Mouse (Mus musculus) embryonic facial prominence, embryonic 13.5 days (tissue): ENCODE measurements around the gene Actl10. TPM values are rescaled to one million over a fixed set of nuclear protein-coding genes. Genes with fewer than 3 reads are reported as not detected.
A peak's percentile ranks its signal among the peaks of the same experiment; 100 is the strongest.

Experiments
- ATAC-seq: fragments of 200-750 bp; cut with Nextera tagmentation; 2 replicates; pipeline ENCODE4 v1.8.0; 2017; ENCODE audit warnings: low read depth; ENCODE audit not compliant: insufficient number of reproducible peaks, insufficient read depth, low FRiP score, low TSS enrichment
- H3K27ac ChIP-seq: fragments of 300-500 bp; sonication (generic); 2 replicates; pipeline ENCODE4 v1.5.1; 2015; ENCODE audit warnings: moderate library complexity, mild to moderate bottlenecking, inconsistent platforms
- H3K27me3 ChIP-seq: fragments of 300-500 bp; sonication (generic); 2 replicates; pipeline ENCODE4 v1.6.1; 2015; ENCODE audit warnings: mild to moderate bottlenecking, inconsistent platforms
- H3K36me3 ChIP-seq: fragments of 300-500 bp; sonication (generic); 2 replicates; pipeline ENCODE4 v1.6.1; 2015; ENCODE audit warnings: mild to moderate bottlenecking, inconsistent platforms
- H3K4me1 ChIP-seq: fragments of 300-500 bp; sonication (generic); 2 replicates; pipeline ENCODE4 v1.6.1; 2015; ENCODE audit warnings: inconsistent platforms
- H3K4me2 ChIP-seq: fragments of 300-500 bp; sonication (generic); 2 replicates; pipeline ENCODE4 v1.6.1; 2015; ENCODE audit warnings: moderate library complexity, mild to moderate bottlenecking, inconsistent platforms
- H3K4me3 ChIP-seq: fragments of 300-500 bp; sonication (generic); 2 replicates; pipeline ENCODE4 v1.5.1; 2015; ENCODE audit warnings: mild to moderate bottlenecking, inconsistent platforms
- H3K9ac ChIP-seq: fragments of 300-500 bp; sonication (generic); 2 replicates; pipeline ENCODE4 v1.6.1; 2015; ENCODE audit warnings: mild to moderate bottlenecking, inconsistent platforms
- H3K9me3 ChIP-seq: fragments of 300-500 bp; sonication (generic); 2 replicates; pipeline ENCODE4 v1.6.1; 2016; ENCODE audit warnings: inconsistent platforms
- WGBS: fragments of 180-500 bp; shearing (Covaris S2); methylation state at CpG from one replicate; pipeline ENCODE4 v1.1.7; 2015; ENCODE audit warnings: mixed read lengths; 5-methylcytosine and 5-hydroxymethylcytosine counted together
- polyA plus RNA-seq: library from polyadenylated mRNA; unstranded; fragments of >200 nt; fragmentation: Nextera tagmentation; extraction: Ambion mirVana; gene quantifications from 2 replicates; pipeline ENCODE4 v1.2.1, GENCODE M21; 2015

Gene Actl10
- polyA plus RNA-seq, 1 experiment from 2014 or later: 0.41 TPM

- 0% methylated on average over 48 of the region's 70 CpGs for WGBS
- Histone ChIP-seq H3K4me2 (peak overlapping the region; percentile 86), H3K27me3 (no peaks in the 10 kb centered on the region), H3K4me1 (peaks cover 48% of the 10 kb centered on the region), H3K9me3 (no peaks in the 10 kb centered on the region), H3K9ac (peak overlapping the region; percentile 80), H3K36me3 (peaks cover 2% of the 10 kb centered on the region), H3K27ac (peak overlapping the region; percentile 88), H3K4me3 (peak overlapping the region; percentile 77)
- peak; percentile 54 for ATAC-seq
Measured at GRCm38 (mm10) chr2:154569071-154569748, 17.6 kb downstream of the Actl10 start.

DNA sequence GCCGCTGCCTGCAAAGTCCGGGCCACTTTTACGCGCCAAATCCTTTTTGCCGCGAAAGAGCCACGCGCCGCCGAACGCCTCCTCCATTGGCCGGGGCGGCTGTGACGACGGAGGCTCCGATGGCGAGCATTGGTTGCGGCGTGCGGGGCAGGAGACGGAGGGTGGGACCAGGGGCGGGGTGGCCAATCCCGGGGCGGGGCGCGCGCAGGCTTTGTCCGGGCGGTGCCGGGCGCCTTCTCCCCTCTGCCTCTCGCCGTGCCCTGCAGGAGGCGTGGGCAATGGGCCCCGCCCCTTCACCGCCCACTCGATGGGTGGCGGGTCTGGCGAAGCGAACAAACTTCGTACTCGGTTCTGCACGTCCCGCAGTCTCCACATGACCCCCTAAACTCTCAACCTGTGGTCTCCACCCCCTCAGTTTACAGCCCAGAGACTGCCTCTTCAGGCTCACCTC lies 18.3 kb downstream of the Actl10 start, which contains the start of gene E2f1:
E2f1 (minus strand) TSS at position 57 of the 451 bp plus-strand sequence.
- H3K4me2 ChIP-seq: peak within 1 kb of the TSS; percentile 86
- H3K36me3 ChIP-seq: no peaks in the 10 kb centered on the region
- H3K9ac ChIP-seq: peak within 1 kb of the TSS; percentile 80
- peak within 1 kb of the TSS; percentile 77 for H3K4me3 ChIP-seq
- H3K9me3 ChIP-seq: no peaks in the 10 kb centered on the region
- no peaks in the 10 kb centered on the region for H3K27me3 ChIP-seq
- peak; percentile 98 for ATAC-seq
- WGBS: 0% methylated on average over 43 of the region's 44 CpGs
- H3K27ac ChIP-seq: peak within 1 kb of the TSS; percentile 88
- peaks cover 48% of the 10 kb centered on the region for H3K4me1 ChIP-seq

- Histone ChIP-seq H3K27ac (no peak overlapping the region), H3K4me2 (peak overlapping the region; percentile 86), H3K36me3 (no peaks in the 10 kb centered on the region), H3K4me1 (peaks cover 44% of the 10 kb centered on the region), H3K4me3 (peak overlapping the region; percentile 77), H3K27me3 (no peaks in the 10 kb centered on the region), H3K9me3 (no peaks in the 10 kb centered on the region), H3K9ac (no peak overlapping the region; the same call in 1 of the 2 replicates)
- ATAC-seq: no peak
- WGBS: 64% methylated on average over 4 of the region's 4 CpGs
Measured at GRCm38 (mm10) chr2:154570666-154571065, 19.1 kb downstream of the Actl10 start.

GRCm38 (mm10) chr2:154571266-154571665 lies 19.7 kb downstream of the Actl10 start:
- 85% methylated on average over 4 of the region's 4 CpGs for WGBS

DNA sequence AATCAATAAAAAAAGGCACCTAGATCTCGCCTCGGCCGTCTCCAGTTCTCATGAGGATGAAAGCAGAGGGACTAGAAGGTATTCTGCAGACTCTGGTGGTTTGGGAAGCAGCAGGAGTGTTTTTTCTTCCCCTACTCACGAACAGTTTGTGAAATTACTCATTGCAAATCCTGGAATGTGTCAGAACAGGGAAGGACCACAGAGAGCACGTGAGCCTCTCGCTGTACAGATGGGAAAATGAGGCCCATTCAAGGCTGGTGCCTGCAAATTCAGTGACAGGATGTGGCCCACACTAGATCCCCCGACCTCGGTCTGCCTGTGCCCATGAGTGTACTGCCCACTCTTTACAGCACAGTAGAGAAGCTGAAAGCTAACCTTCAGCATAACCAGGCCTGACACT lies 20.4 kb downstream of the Actl10 start:
- 70% methylated on average over 8 of the region's 8 CpGs for WGBS
- Histone ChIP-seq H3K9me3 (no peaks in the 10 kb centered on the region), H3K9ac (peak overlapping the region; percentile 36; the same call in 1 of the 2 replicates)

More at GRCm38 (mm10) chr2:154571266-154571665, 19.7 kb downstream of the Actl10 start:
- Histone ChIP-seq H3K36me3 (no peaks in the 10 kb centered on the region), H3K4me1 (peaks cover 39% of the 10 kb centered on the region), H3K9me3 (no peaks in the 10 kb centered on the region), H3K4me3 (no peak overlapping the region), H3K27me3 (no peaks in the 10 kb centered on the region), H3K9ac (no peak overlapping the region), H3K27ac (no peak overlapping the region), H3K4me2 (no peak overlapping the region)
- no peak for ATAC-seq

GRCm38 (mm10) chr2:154572996-154573395 lies 21.4 kb downstream of the Actl10 start:
- H3K36me3 ChIP-seq: no peaks in the 10 kb centered on the region
- no peaks in the 10 kb centered on the region for H3K27me3 ChIP-seq
- no peak overlapping the region for H3K4me3 ChIP-seq
- 84% methylated on average over 3 of the region's 3 CpGs for WGBS
- peaks cover 23% of the 10 kb centered on the region for H3K4me1 ChIP-seq
- H3K4me2 ChIP-seq: no peak overlapping the region
- no peaks in the 10 kb centered on the region for H3K9me3 ChIP-seq
- H3K9ac ChIP-seq: 0 out of 2 replicates have a peak overlapping the region, but pooled peaks have one; percentile 36
- H3K27ac ChIP-seq: no peak overlapping the region
- no peak for ATAC-seq

More for the DNA sequence above, 20.4 kb downstream of the Actl10 start:
- Histone ChIP-seq H3K36me3 (no peaks in the 10 kb centered on the region), H3K4me1 (peaks cover 33% of the 10 kb centered on the region), H3K4me2 (no peak overlapping the region), H3K27ac (peak overlapping the region; percentile 48; the same call in 1 of the 2 replicates), H3K4me3 (no peak overlapping the region), H3K27me3 (no peaks in the 10 kb centered on the region)
- no peak for ATAC-seq

DNA sequence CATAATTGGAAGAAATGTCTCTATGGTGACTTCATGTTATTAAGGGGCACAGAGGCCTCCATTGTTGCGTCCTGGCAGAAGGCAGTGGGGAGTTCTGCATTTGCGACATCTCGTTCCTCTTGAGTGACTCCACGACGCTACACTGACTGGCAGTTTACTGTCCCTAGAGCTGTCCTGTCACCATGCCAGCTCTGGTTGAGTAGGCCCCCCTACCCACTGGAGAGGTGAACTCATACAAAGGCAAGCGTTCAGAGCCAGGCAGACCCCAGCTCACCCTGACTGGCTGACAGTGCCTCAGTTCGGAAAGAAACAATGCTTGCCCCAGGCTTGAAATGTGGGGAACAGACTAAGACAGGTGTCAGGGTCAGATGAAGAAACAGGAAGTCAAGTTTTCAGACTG lies 22.7 kb downstream of the Actl10 start:
- H3K4me2 ChIP-seq: no peak overlapping the region
- H3K9me3 ChIP-seq: no peaks in the 10 kb centered on the region
- H3K9ac ChIP-seq: no peak overlapping the region
- H3K36me3 ChIP-seq: no peaks in the 10 kb centered on the region
- WGBS: 55% methylated on average over 7 of the region's 7 CpGs
- ATAC-seq: no peak
- H3K27ac ChIP-seq: no peak overlapping the region
- H3K4me1 ChIP-seq: peaks cover 11% of the 10 kb centered on the region
- H3K4me3 ChIP-seq: no peak overlapping the region
- no peaks in the 10 kb centered on the region for H3K27me3 ChIP-seq

- ATAC-seq: no peak
- no peaks in the 10 kb centered on the region for H3K9me3 ChIP-seq
- no peaks in the 10 kb centered on the region; the same call in 1 of the 2 replicates for H3K4me1 ChIP-seq
- no peak overlapping the region for H3K9ac ChIP-seq
- 43% methylated on average over 12 of the region's 12 CpGs for WGBS
- H3K27me3 ChIP-seq: no peaks in the 10 kb centered on the region
- no peak overlapping the region for H3K27ac ChIP-seq
- H3K36me3 ChIP-seq: no peaks in the 10 kb centered on the region
- no peak overlapping the region for H3K4me2 ChIP-seq
- H3K4me3 ChIP-seq: no peak overlapping the region
Measured at GRCm38 (mm10) chr2:154576876-154577743, 25.5 kb downstream of the Actl10 start.

- H3K9ac ChIP-seq: no peak overlapping the region
- H3K27me3 ChIP-seq: no peaks in the 10 kb centered on the region
- no peak for ATAC-seq
- H3K27ac ChIP-seq: no peak overlapping the region
- 73% methylated on average over 6 of the region's 6 CpGs for WGBS
- no peaks in the 10 kb centered on the region for H3K36me3 ChIP-seq
- H3K4me1 ChIP-seq: no peaks in the 10 kb centered on the region; the same call in 1 of the 2 replicates
- H3K4me2 ChIP-seq: no peak overlapping the region
- no peaks in the 10 kb centered on the region for H3K9me3 ChIP-seq
- H3K4me3 ChIP-seq: no peak overlapping the region
Measured at GRCm38 (mm10) chr2:154577744-154578067, 26.1 kb downstream of the Actl10 start.

DNA sequence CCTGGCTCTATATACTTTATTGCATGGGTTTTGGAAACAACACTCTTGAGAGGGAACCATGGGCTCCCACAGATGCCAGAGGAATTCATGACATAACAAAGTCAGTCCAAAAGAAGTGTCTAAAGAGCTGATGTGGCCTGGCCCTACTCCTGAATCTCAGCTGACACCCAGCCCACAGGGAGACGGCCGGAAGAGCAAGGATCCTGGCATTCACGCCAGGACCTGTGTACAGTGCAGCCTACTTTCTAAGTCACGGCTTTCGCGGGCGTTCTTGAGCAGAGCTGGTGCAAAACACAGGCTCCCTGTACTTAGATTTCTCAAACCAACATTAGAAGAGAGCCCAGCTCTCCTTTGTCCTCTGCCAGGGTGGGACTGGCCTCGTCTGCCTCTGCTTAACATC lies 29.0 kb downstream of the Actl10 start:
- Histone ChIP-seq H3K4me1 (peaks cover 23% of the 10 kb centered on the region), H3K9ac (no peak overlapping the region; the same call in 1 of the 2 replicates), H3K27ac (no peak overlapping the region), H3K36me3 (no peaks in the 10 kb centered on the region), H3K9me3 (no peaks in the 10 kb centered on the region), H3K27me3 (no peaks in the 10 kb centered on the region), H3K4me2 (no peak overlapping the region), H3K4me3 (no peak overlapping the region)
- WGBS: 83% methylated on average over 8 of the region's 8 CpGs
- ATAC-seq: no peak

DNA sequence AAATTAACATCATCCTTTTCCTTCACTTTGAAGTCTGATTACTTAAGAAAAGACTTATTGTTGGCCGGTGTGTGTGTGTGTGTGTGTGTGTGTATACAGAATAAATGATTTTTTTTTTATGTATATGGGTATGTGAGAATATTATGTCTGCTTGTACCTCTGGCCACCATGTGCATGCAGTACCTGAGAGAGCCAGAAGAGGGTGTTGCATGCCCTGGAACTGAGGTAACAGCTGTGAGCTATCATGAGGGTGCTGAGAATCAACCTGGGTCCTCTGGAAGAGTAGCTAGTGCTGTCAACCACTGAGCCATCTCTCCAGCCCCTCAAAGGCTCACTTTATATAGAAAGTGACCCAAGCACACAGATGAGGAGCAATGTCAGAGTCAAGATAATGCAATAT lies 29.8 kb downstream of the Actl10 start:
- Histone ChIP-seq H3K4me1 (peaks cover 28% of the 10 kb centered on the region), H3K9ac (no peak overlapping the region), H3K4me3 (no peak overlapping the region), H3K9me3 (no peaks in the 10 kb centered on the region), H3K27ac (no peak overlapping the region), H3K4me2 (no peak overlapping the region), H3K36me3 (peaks cover 1% of the 10 kb centered on the region), H3K27me3 (no peaks in the 10 kb centered on the region)
- WGBS: 95% methylated on average over 1 of the region's 1 CpGs
- ATAC-seq: no peak
